Mouse (Mus musculus) ES-E14 (cell line): ENCODE data around the gene Llgl2.

ENCODE experiments used
- CHD2 ChIP-seq: IDR thresholded peaks from 2 replicates; pipeline ENCODE4 v1.6.1; 2014; ENCODE audit warnings: mild to moderate bottlenecking, low read depth, low read length, inconsistent platforms
- HCFC1 ChIP-seq: IDR thresholded peaks from 2 replicates; pipeline ENCODE4 v1.6.1; 2012; ENCODE audit warnings: low read length, inconsistent platforms, borderline replicate concordance; ENCODE audit not compliant: insufficient read depth
- ZNF384 ChIP-seq: IDR thresholded peaks from 2 replicates; pipeline ENCODE4 v1.6.1; 2012; ENCODE audit warnings: low read depth, low read length, inconsistent platforms

DNA sequence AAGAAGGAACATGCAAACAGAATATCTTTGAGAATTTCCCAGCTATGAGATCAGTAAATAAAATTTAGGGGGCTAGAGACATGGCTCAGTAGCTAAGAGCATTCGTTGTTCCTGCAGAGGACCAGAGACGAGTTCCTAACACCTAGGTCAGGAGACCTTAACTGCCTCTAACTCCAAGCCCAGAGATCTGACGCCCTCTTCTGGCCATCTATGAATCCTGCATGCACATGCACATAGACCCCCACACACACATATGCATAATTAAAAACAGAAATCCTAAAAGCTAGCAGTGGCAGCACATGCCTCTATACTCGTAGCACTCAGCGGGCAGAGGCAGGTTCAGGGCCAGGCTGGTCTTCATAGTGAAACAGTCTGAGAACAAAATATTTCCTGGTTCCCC lies 52.6 kb downstream of the Llgl2 start:
- TF ChIP-seq ZNF384: no peak
- no peak for TF ChIP-seq HCFC1
- no peak for TF ChIP-seq CHD2
